Mouse (Mus musculus) spleen, adult 2 months (tissue): ENCODE results near the gene Rhbdl1.

Source experiments
- CTCF ChIP-seq: fragments of 200-500 bp; IDR thresholded peaks from 2 replicates; pipeline ENCODE4 v1.5.1; 2011; ENCODE audit warnings: mild to moderate bottlenecking, inconsistent platforms; ENCODE audit not compliant: insufficient read depth, insufficient read length, insufficient replicate concordance; ENCODE audit errors: extremely low read depth
- POLR2A ChIP-seq: fragments of 200-500 bp; IDR thresholded peaks from 2 replicates; pipeline ENCODE4 v1.6.1; 2011; ENCODE audit warnings: low read depth, low read length, inconsistent platforms

- no peak for TF ChIP-seq CTCF
- TF ChIP-seq POLR2A: no peak
Measured at GRCm38 (mm10) chr17:25866172-25866571, 29.1 kb upstream of the Rhbdl1 start.
